Mouse (Mus musculus) ES-E14 (cell line): ENCODE results near the gene Lypd4. TPM values are rescaled to one million over a fixed set of nuclear protein-coding genes. Genes with fewer than 3 reads are reported as not detected.
A peak's percentile ranks its signal among the peaks of the same experiment; 100 is the strongest.
"Not testable (repeated sequence)": the region's sequence is repeated elsewhere in the genome, so short reads cannot be mapped to it uniquely, and the experiment has no call there.

Source experiments
- DNase-seq: peaks from one replicate; pipeline ENCODE4 v3.0.0-alpha.2; 2013; ENCODE audit warnings: low read depth, low spot score
- H3K27ac ChIP-seq: 2 replicates; pipeline ENCODE4 v1.5.1; 2012; ENCODE audit warnings: low read depth, mild to moderate bottlenecking, low read length, moderate library complexity, mixed read lengths; ENCODE audit not compliant: poor library complexity, insufficient read depth, severe bottlenecking
- H3K36me3 ChIP-seq: 2 replicates; pipeline ENCODE4 v1.6.1; 2012; ENCODE audit warnings: mild to moderate bottlenecking, low read length, moderate library complexity, mixed read lengths; ENCODE audit not compliant: control insufficient read depth, poor library complexity, insufficient read depth, severe bottlenecking
- H3K4me1 ChIP-seq, 2 experiments: fragments of 150-350 bp in 1 of 2; sonication (generic) in 1 of 2; 2 replicates each; pipeline ENCODE4 v1.6.1; 2012; ENCODE audit warnings: low read length in 2 of 2, mild to moderate bottlenecking in 1 of 2, mixed read lengths in 1 of 2; ENCODE audit not compliant: control insufficient read depth in 2 of 2, insufficient read depth in 2 of 2, poor library complexity in 1 of 2
- H3K4me3 ChIP-seq, 2 experiments: fragments of 150-350 bp in 1 of 2; sonication (generic) in 1 of 2; 2 replicates each; pipeline ENCODE4 v1.5.1; 2012; ENCODE audit warnings: low read length in 2 of 2, low read depth in 1 of 2, mild to moderate bottlenecking in 1 of 2, mixed read lengths in 1 of 2; ENCODE audit not compliant: insufficient read depth in 1 of 2, poor library complexity in 1 of 2, severe bottlenecking in 1 of 2
- H3K9ac ChIP-seq: 2 replicates; pipeline ENCODE4 v1.6.1; 2012; ENCODE audit warnings: low read depth, mild to moderate bottlenecking, low read length, mixed read lengths; ENCODE audit not compliant: poor library complexity, insufficient read depth, severe bottlenecking
- H3K9me3 ChIP-seq: fragments of 150-350 bp; sonication (generic); 2 replicates; pipeline ENCODE4 v1.6.1; 2012; ENCODE audit warnings: low read depth, mild to moderate bottlenecking, low read length; ENCODE audit not compliant: control insufficient read depth, insufficient read depth
- CHD2 ChIP-seq: IDR thresholded peaks from 2 replicates; pipeline ENCODE4 v1.6.1; 2014; ENCODE audit warnings: mild to moderate bottlenecking, low read depth, low read length, inconsistent platforms
- HCFC1 ChIP-seq: IDR thresholded peaks from 2 replicates; pipeline ENCODE4 v1.6.1; 2012; ENCODE audit warnings: low read length, inconsistent platforms, borderline replicate concordance; ENCODE audit not compliant: insufficient read depth
- MAFK ChIP-seq: IDR thresholded peaks from 2 replicates; pipeline ENCODE4 v1.6.1; 2014; ENCODE audit warnings: mild to moderate bottlenecking, low read depth, low read length, inconsistent platforms; ENCODE audit not compliant: insufficient read depth
- ZC3H11A ChIP-seq: IDR thresholded peaks from 2 replicates; pipeline ENCODE4 v1.6.1; 2012; ENCODE audit warnings: low read depth, mild to moderate bottlenecking, inconsistent platforms, low read length, borderline replicate concordance
- ZNF384 ChIP-seq: IDR thresholded peaks from 2 replicates; pipeline ENCODE4 v1.6.1; 2012; ENCODE audit warnings: low read depth, low read length, inconsistent platforms
- in situ Hi-C, 2 experiments: fragments of 600-800 bp; cut with MboI; formaldehyde crosslinking; loops; one replicate each; pipeline ENCODE4 v1.15.1; 2025; ENCODE audit warnings: low sequenced_read_pairs in 2 of 2, inconsistent platforms in 1 of 2; ENCODE audit not compliant: unreplicated experiment in 2 of 2
- total RNA-seq: library from RNA; depleted of rRNA; stranded (reverse); fragments of 300-350 nt; gene quantifications from 2 replicates; pipeline ENCODE4 v1.2.3, GENCODE M21; 2012

Lypd4 gene
- total RNA-seq, 1 experiment = 0.18 TPM

GRCm38 (mm10) chr7:24897224-24897623, 27.5 kb upstream of the Lypd4 start, which contains the start of gene Cd79a:
Gene Cd79a, plus strand, starts transcription at chr7:24897381.
- no peak for TF ChIP-seq ZC3H11A
- TF ChIP-seq MAFK = no peak
- TF ChIP-seq HCFC1 = no peak
- TF ChIP-seq ZNF384 = no peak
- no peak for TF ChIP-seq CHD2
- no peak within 1 kb of the TSS for H3K27ac ChIP-seq
- peak within 1 kb of the TSS in 1 of 2 experiments; percentile 21; a peak in 1 of 4 replicates for H3K4me3 ChIP-seq
- in situ Hi-C loops = no loop called here
- no peaks in the 10 kb centered on the region for H3K36me3 ChIP-seq
- H3K4me1 ChIP-seq = peaks cover 0 to 19% of the 10 kb centered on the region in 2 experiments; a peak in 2 of 4 replicates
- DNase-seq = no peak
- H3K9me3 ChIP-seq = no peaks in the 10 kb centered on the region
- H3K9ac ChIP-seq = no peak within 1 kb of the TSS

- no peaks in the 10 kb centered on the region for H3K9me3 ChIP-seq
- in situ Hi-C loops = no loop called here
- no peak overlapping the region for H3K27ac ChIP-seq
- no peaks in the 10 kb centered on the region for H3K36me3 ChIP-seq
- no peak for TF ChIP-seq MAFK
- TF ChIP-seq ZNF384 = no peak
- no peak for TF ChIP-seq HCFC1
- no peak for DNase-seq
- H3K4me3 ChIP-seq = no peak overlapping the region
- H3K9ac ChIP-seq = no peak overlapping the region
- peaks cover 0 to 20% of the 10 kb centered on the region in 2 experiments; a peak in 2 of 4 replicates for H3K4me1 ChIP-seq
These were observed 26.5 kb upstream of the Lypd4 start for GRCm38 (mm10) chr7:24896269-24896668.

GRCm38 (mm10) chr7:24895749-24896148, 26.0 kb upstream of the Lypd4 start:
- TF ChIP-seq ZNF384 = peak; percentile 79

GRCm38 (mm10) chr7:24892125-24892583, 22.4 kb upstream of the Lypd4 start:
- TF ChIP-seq ZC3H11A (no peak), ZNF384 (peak; percentile 73)
- Histone ChIP-seq H3K4me1 (peaks cover 0 to 10% of the 10 kb centered on the region in 2 experiments; a peak in 2 of 4 replicates), H3K27ac (no peak overlapping the region), H3K4me3 (no peak overlapping the region), H3K9ac (no peak overlapping the region), H3K9me3 (no peaks in the 10 kb centered on the region), H3K36me3 (peaks cover 34% of the 10 kb centered on the region)
- in situ Hi-C loops = no loop called here
- DNase-seq = no peak

More at GRCm38 (mm10) chr7:24895749-24896148, 26.0 kb upstream of the Lypd4 start:
- DNase-seq, H3K9ac ChIP-seq, H3K36me3 ChIP-seq, H3K9me3 ChIP-seq, in situ Hi-C loops, H3K27ac ChIP-seq, H3K4me3 ChIP-seq: not testable (repeated sequence)
- peaks cover 0 to 20% of the 10 kb centered on the region in 2 experiments; a peak in 2 of 4 replicates for H3K4me1 ChIP-seq

GRCm38 (mm10) chr7:24891241-24892124, 21.7 kb upstream of the Lypd4 start:
- Histone ChIP-seq H3K4me3 (no peak overlapping the region), H3K27ac (no peak overlapping the region; the same call in 1 of the 2 replicates), H3K9me3 (no peaks in the 10 kb centered on the region), H3K4me1 (peaks cover 0 to 9% of the 10 kb centered on the region in 2 experiments; a peak in 1 of 4 replicates), H3K9ac (no peak overlapping the region), H3K36me3 (peaks cover 41% of the 10 kb centered on the region)
- TF ChIP-seq CHD2 (peak; percentile 69; the same call in 1 of the 2 replicates), MAFK (no peak)
- DNase-seq = no peak
- in situ Hi-C loops = no loop called here
